Mouse (Mus musculus) hindbrain, embryonic 16.5 days (tissue): ENCODE measurements at regions not wholly inside any gene's neighbourhood (a gene's known extent, or its start where the extent isn't known, plus 50 kb on each side); places are given as distances from the start of the nearest gene placed in this dataset.

ENCODE experiments used
- ATAC-seq: fragments of 200-750 bp; cut with Nextera tagmentation; 2 replicates; pipeline ENCODE4 v1.8.0; 2017; ENCODE audit warnings: moderate TSS enrichment, moderate library complexity
- H3K27ac ChIP-seq: fragments of 300-500 bp; sonication (generic); 2 replicates; pipeline ENCODE4 v1.5.1; 2014; ENCODE audit warnings: low read depth, mild to moderate bottlenecking, control low read depth, low read length, moderate library complexity
- H3K27me3 ChIP-seq: fragments of 300-500 bp; sonication (generic); replicated peaks from 2 replicates; pipeline ENCODE4 v1.6.1; 2014; ENCODE audit warnings: low read length; ENCODE audit not compliant: control insufficient read depth, insufficient read depth
- H3K36me3 ChIP-seq: fragments of 300-500 bp; sonication (generic); 2 replicates; pipeline ENCODE4 v1.6.1; 2014; ENCODE audit warnings: mild to moderate bottlenecking, low read length, moderate library complexity, mixed read lengths; ENCODE audit not compliant: control insufficient read depth, insufficient read depth
- H3K4me1 ChIP-seq: fragments of 300-500 bp; sonication (generic); 2 replicates; pipeline ENCODE4 v1.6.1; 2014; ENCODE audit warnings: low read depth, low read length; ENCODE audit not compliant: control insufficient read depth, insufficient read depth
- H3K4me2 ChIP-seq: fragments of 300-500 bp; sonication (generic); 2 replicates; pipeline ENCODE4 v1.6.1; 2014; ENCODE audit warnings: mild to moderate bottlenecking, low read length, control low read depth, moderate library complexity
- H3K4me3 ChIP-seq: fragments of 300-500 bp; sonication (generic); 2 replicates; pipeline ENCODE4 v1.5.1; 2014; ENCODE audit warnings: mild to moderate bottlenecking, low read length, control low read depth, moderate library complexity
- H3K9ac ChIP-seq: fragments of 300-500 bp; sonication (generic); 2 replicates; pipeline ENCODE4 v1.6.1; 2014; ENCODE audit warnings: low read depth, mild to moderate bottlenecking, control low read depth, low read length, moderate library complexity
- H3K9me3 ChIP-seq: fragments of 300-500 bp; sonication (generic); 2 replicates; pipeline ENCODE4 v1.6.1; 2014; ENCODE audit warnings: mild to moderate bottlenecking, low read length, moderate library complexity; ENCODE audit not compliant: control insufficient read depth
- WGBS: fragments of 180-500 bp; shearing (Covaris S2); extraction: QIAGEN DNeasy Blood & Tissue Kit; methylation state at CpG from one replicate; pipeline ENCODE4 v1.1.7; 2014; 5-methylcytosine and 5-hydroxymethylcytosine counted together

DNA sequence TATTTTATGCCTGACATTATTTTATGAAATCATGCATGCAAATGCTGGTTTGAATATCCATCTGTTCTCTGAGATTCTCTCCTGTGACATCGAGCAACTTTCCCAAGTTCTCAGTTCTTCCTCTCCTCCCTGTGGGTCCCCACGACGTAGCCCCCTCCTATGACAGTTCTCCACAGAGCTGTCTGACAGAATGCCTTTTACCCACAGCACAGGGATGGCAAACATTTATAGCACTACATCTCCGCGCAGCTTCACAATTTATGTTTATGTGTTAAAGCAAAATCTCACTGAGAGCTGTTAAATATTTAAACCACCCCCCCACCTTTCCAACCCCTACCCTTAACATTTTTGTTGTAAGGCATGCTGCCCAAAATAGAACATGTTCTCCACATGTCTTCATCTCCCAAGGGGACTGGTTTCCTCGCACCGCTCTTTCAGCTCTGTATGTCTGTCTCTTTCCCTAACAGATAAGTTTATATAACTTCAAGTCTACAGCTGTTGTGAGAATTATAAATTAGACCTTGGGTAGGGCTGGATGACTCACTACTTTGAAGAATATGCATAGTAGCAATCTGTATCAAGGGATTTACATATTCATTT lies 63.5 kb upstream of the Ndst3 start:
- Histone ChIP-seq H3K27me3 (no peaks in the 10 kb centered on the region), H3K9me3 (no peaks in the 10 kb centered on the region), H3K27ac (no peak overlapping the region), H3K9ac (no peak overlapping the region), H3K4me3 (no peak overlapping the region), H3K4me2 (no peak overlapping the region), H3K36me3 (no peaks in the 10 kb centered on the region), H3K4me1 (no peaks in the 10 kb centered on the region)
- no peak for ATAC-seq
- 79% methylated on average over 7 of the region's 7 CpGs for WGBS

DNA sequence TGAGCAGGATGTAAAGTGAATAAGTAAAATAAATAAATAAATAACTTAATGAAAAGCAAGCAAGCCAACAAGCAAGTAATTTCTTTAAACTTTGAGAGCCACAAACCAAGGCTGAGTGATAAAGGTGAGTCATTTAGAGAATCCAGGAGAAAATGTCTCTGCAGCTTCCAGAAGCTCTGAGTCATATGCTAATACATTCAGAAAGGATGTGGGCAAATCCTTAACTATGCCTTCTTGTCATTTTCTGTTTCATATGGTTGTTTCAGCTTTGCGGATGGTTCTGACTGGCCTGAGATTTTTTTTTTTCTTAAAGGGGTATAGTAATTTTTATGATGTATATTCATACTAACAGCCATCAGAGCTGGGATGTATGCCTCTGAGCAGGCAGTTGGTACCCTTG lies 64.3 kb upstream of the Ndst3 start:
- no peaks in the 10 kb centered on the region for H3K36me3 ChIP-seq
- no peak overlapping the region for H3K9ac ChIP-seq
- H3K27ac ChIP-seq, result no peak overlapping the region
- 80% methylated on average over 1 of the region's 1 CpGs for WGBS
- H3K4me3 ChIP-seq, result no peak overlapping the region
- no peak for ATAC-seq
- no peaks in the 10 kb centered on the region for H3K9me3 ChIP-seq
- H3K27me3 ChIP-seq, result no peaks in the 10 kb centered on the region
- no peak overlapping the region for H3K4me2 ChIP-seq
- no peaks in the 10 kb centered on the region for H3K4me1 ChIP-seq

DNA sequence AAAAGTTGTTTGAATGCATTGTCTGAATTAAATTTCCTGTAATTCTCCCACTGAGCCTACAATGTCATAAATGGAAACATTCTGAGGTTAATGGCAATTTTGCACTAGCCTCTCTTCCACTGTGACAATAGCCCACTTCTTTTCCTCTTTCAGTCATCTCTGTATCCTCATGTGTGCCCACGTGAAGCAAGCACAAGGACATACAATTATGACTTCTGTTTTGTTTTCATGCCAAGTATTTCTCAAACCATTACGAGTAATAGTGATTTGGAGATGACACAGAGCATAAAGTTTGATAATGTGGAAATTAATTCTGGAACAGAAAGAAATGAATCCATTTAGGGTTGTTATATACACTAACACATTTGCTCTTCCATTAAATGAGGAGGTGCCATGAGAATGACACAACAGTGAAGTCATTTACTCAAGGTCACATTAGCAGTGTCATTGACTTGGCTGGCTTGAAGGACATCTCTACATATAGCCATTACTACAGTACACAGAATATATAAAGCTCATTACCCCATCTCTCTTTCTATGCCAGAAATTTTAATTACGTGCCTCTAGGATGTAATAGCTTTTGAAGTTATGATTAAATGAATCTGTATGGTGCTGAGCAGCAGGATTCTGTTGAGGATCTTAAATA lies 75.4 kb upstream of the Ndst3 start:
- peak; percentile 30; the same call in 1 of the 2 replicates for ATAC-seq
- 67% methylated on average over 3 of the region's 3 CpGs for WGBS

DNA sequence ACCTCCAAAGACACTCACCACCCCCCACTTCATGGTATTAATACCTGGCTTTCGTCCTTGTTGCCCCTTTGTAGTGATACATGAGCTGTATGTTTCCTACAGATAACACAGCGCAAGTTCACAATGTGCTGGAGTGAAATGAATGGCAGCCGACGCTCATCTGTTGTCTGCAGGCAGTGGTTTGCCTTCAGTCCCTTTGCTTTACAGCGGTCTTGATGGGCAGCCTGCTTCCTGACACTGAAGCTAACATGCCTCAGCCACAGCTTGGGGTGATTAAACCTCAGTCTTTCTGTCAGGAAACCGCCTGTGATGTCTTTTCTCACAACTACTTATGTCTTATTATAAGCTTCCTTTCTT lies 75.9 kb upstream of the Ndst3 start:
- Histone ChIP-seq H3K36me3 (no peaks in the 10 kb centered on the region), H3K4me1 (no peaks in the 10 kb centered on the region), H3K9ac (no peak overlapping the region), H3K27ac (no peak overlapping the region), H3K4me3 (no peak overlapping the region), H3K9me3 (no peaks in the 10 kb centered on the region), H3K4me2 (no peak overlapping the region), H3K27me3 (no peaks in the 10 kb centered on the region)
- WGBS, result 63% methylated on average over 6 of the region's 6 CpGs
- no peak for ATAC-seq

More for the DNA sequence above, 75.4 kb upstream of the Ndst3 start:
- no peak overlapping the region for H3K9ac ChIP-seq
- H3K27me3 ChIP-seq, result no peaks in the 10 kb centered on the region
- no peak overlapping the region for H3K27ac ChIP-seq
- no peaks in the 10 kb centered on the region for H3K9me3 ChIP-seq
- H3K36me3 ChIP-seq, result no peaks in the 10 kb centered on the region
- no peak overlapping the region for H3K4me3 ChIP-seq
- no peak overlapping the region for H3K4me2 ChIP-seq
- H3K4me1 ChIP-seq, result no peaks in the 10 kb centered on the region

DNA sequence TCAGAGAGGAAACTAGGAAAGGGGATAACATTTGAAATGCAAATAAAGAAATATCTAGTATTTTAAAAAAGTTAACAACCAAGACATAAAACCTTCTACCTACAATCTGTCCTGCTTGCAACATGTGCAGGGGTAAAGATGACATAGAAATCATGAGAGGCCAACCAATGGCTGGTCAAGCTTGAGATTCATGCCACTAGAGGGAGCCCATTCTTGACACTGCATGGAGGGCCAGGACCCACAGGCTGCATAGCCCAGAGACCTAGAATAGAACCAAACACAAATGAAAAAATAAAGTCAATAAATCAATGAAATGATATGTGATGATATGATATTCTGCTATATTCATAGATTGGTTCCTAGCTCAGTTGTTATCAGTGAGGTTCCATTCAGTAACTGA lies 89.9 kb upstream of the Ndst3 start:
- Histone ChIP-seq H3K4me2 (no peak overlapping the region), H3K4me3 (no peak overlapping the region), H3K9ac (no peak overlapping the region), H3K27ac (no peak overlapping the region), H3K36me3 (no peaks in the 10 kb centered on the region), H3K4me1 (no peaks in the 10 kb centered on the region), H3K27me3 (no peaks in the 10 kb centered on the region), H3K9me3 (no peaks in the 10 kb centered on the region; the same call in 1 of the 2 replicates)
- no peak for ATAC-seq

DNA sequence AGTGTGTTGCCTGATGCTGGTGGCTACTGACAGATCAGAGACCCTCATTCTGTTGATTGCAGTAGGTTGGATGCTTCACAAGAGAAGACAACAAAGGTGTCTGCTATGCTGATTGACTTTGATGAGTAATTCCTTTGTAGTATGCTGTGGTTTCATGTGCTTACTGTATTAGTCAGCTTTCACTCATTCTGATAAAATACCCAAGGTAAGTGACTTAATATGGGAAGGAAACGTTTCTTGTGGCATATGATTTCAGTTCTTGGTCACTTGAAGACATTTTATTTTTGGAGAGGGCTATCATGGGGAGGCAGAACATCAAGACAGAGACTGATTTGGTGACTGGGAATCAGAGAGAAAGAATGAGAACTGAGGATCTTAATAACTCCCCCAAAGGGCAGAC lies 90.9 kb upstream of the Ndst3 start:
- no peaks in the 10 kb centered on the region; the same call in 1 of the 2 replicates for H3K9me3 ChIP-seq
- H3K4me2 ChIP-seq, result no peak overlapping the region
- 84% methylated on average over 1 of the region's 1 CpGs for WGBS
- ATAC-seq, result no peak
- H3K27me3 ChIP-seq, result no peaks in the 10 kb centered on the region
- no peak overlapping the region for H3K27ac ChIP-seq
- H3K9ac ChIP-seq, result no peak overlapping the region
- H3K4me3 ChIP-seq, result no peak overlapping the region
- H3K4me1 ChIP-seq, result no peaks in the 10 kb centered on the region
- no peaks in the 10 kb centered on the region for H3K36me3 ChIP-seq

DNA sequence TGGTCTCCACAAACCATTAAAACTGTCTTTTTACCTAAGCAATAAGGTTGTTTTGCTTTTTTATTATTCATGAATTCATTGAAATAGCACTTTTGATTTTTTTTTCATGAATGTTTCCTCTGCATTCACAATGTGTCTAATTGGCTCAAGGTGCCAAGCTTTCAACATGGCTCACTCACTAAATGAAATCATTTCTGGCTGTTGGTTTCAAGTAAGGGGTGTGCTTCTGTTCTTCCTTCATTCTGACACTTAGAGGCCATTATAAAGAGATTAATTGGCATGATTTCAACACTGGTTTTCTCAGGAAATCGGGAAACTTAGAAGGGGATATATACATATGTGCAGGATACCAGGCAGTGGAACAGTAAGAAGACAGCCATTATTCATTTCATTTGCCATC lies 93.5 kb upstream of the Ndst3 start:
- 82% methylated on average over 1 of the region's 1 CpGs for WGBS

DNA sequence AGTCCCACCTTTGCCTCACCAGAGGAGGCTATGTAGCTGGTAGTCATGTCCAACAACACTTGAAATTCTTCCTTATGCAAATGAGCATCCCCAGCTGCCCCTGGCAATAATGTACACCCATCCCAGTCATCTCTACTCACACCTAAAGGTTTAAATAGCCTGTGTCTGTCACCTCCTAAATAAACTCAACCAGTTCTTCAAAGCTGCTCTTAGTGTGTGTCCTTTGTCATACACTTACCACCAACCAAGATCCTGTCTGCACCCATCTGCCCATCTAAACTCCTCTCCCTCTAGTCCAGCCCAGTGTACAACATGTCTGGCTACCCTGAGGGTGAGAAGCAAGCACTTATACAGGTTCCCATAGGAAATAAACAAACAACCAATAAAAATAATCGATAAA lies 103.4 kb upstream of the Ndst3 start:
- no peak overlapping the region for H3K9ac ChIP-seq
- no peak overlapping the region for H3K27ac ChIP-seq
- H3K4me3 ChIP-seq, result no peak overlapping the region
- 88% methylated on average over 1 of the region's 1 CpGs for WGBS
- H3K4me1 ChIP-seq, result no peaks in the 10 kb centered on the region
- H3K36me3 ChIP-seq, result no peaks in the 10 kb centered on the region
- H3K4me2 ChIP-seq, result no peak overlapping the region
- H3K27me3 ChIP-seq, result no peaks in the 10 kb centered on the region
- no peaks in the 10 kb centered on the region for H3K9me3 ChIP-seq
- ATAC-seq, result no peak

More for the DNA sequence above, 93.5 kb upstream of the Ndst3 start:
- Histone ChIP-seq H3K9me3 (no peaks in the 10 kb centered on the region), H3K4me3 (no peak overlapping the region), H3K4me2 (no peak overlapping the region), H3K27ac (no peak overlapping the region), H3K4me1 (no peaks in the 10 kb centered on the region), H3K9ac (no peak overlapping the region), H3K27me3 (no peaks in the 10 kb centered on the region), H3K36me3 (no peaks in the 10 kb centered on the region)
- no peak for ATAC-seq

DNA sequence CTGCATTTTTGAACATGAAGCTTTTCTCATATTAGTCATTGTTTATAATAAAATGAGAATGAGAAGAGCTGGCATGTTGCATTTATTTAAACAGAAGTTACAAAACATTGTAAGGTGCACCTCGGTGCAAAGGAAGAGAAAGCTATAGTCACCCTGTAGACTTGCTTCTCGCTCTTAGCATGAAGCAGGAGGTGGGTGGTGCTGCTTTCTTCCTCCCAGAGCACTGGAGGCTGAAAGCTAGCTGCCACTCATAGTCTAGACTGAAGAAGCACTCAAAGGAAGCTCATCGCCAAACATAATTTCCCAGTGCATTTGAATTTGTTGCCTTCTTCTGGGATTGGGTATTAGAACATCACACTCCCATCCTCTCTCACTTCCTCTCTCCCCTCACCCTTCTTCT lies 114.7 kb upstream of the Ndst3 start:
- H3K9ac ChIP-seq, result no peak overlapping the region
- H3K4me1 ChIP-seq, result peaks cover 2% of the 10 kb centered on the region; the same call in 1 of the 2 replicates
- H3K4me2 ChIP-seq, result no peak overlapping the region
- no peaks in the 10 kb centered on the region for H3K27me3 ChIP-seq
- no peak overlapping the region for H3K4me3 ChIP-seq
- no peaks in the 10 kb centered on the region for H3K9me3 ChIP-seq
- H3K36me3 ChIP-seq, result no peaks in the 10 kb centered on the region
- WGBS, result 94% methylated on average over 3 of the region's 3 CpGs
- no peak overlapping the region for H3K27ac ChIP-seq
- ATAC-seq, result no peak
